Mouse (Mus musculus) v-Abl transformed pro-B cells (cell line): Measurements from ENCODE around the gene Susd3.

Source experiments
- in situ Hi-C, 2 experiments: fragments of 400-800 bp; cut with MboI; formaldehyde crosslinking; loops; one replicate each; pipeline ENCODE4 v1.15.1; 2025; ENCODE audit not compliant: unreplicated experiment in 2 of 2

Gene Susd3

DNA sequence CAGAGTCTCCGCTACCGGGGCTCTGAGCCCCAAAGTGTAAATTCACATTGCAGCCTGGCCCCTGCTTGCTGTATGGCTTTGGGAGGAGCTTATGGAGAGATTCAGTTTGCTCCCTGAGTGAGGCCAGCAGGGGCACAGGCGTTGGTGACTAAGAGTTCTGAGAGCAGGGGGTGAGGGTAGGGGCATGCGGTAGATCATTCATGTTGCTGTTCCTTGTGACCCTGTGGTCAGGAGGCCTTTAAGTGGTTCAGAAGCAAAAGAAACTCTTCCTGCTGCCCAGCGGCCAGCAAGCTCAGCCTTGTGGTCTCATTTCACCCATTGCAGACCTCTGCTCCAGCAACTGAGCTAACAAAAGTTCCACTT lies 56.9 kb downstream of the Susd3 start:
- in situ Hi-C loops, result loop anchor here in 1 of 2 experiments (25.0 kb wide), 1 partner anchor 329 kb away; the partner anchor contains the start of gene Phf2

GRCm38 (mm10) chr13:49190876-49191672 lies 57.4 kb downstream of the Susd3 start:
- in situ Hi-C loops, result loop anchor here in 1 of 2 experiments (25.0 kb wide), 1 partner anchor 329 kb away; the partner anchor contains the start of gene Phf2

- in situ Hi-C loops, result loop anchor here in 1 of 2 experiments (25.0 kb wide), 1 partner anchor 328 kb away; the partner anchor contains the start of gene Phf2
Measured at GRCm38 (mm10) chr13:49189970-49190870, 58.3 kb downstream of the Susd3 start.

DNA sequence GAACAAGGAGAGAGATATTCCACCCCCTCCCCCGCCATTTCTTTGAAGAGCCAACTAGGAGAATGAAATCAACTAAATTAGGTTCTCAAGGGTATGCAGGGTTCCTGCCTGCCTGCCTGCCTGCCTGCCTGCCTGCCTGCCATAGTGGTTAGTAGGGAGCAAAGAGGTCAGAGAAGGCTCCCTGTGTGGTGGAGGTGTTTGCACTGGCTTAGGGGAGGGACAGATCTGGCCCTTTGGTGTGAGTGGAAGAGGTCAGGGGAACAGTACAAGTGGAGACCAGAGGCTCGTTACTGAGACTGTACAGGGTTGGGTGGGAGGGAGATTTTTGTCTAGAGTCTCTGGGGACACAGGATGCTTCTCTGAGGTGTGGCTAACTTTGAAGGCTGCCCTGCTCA lies 59.5 kb downstream of the Susd3 start:
- in situ Hi-C loops, result loop anchor here in 1 of 2 experiments (25.0 kb wide), 1 partner anchor 327 kb away; the partner anchor contains the start of gene Phf2

- in situ Hi-C loops, result loop anchor here in 1 of 2 experiments (25.0 kb wide), 1 partner anchor 326 kb away; the partner anchor contains the start of gene Phf2
Measured at GRCm38 (mm10) chr13:49188219-49188965, 60.1 kb downstream of the Susd3 start.

DNA sequence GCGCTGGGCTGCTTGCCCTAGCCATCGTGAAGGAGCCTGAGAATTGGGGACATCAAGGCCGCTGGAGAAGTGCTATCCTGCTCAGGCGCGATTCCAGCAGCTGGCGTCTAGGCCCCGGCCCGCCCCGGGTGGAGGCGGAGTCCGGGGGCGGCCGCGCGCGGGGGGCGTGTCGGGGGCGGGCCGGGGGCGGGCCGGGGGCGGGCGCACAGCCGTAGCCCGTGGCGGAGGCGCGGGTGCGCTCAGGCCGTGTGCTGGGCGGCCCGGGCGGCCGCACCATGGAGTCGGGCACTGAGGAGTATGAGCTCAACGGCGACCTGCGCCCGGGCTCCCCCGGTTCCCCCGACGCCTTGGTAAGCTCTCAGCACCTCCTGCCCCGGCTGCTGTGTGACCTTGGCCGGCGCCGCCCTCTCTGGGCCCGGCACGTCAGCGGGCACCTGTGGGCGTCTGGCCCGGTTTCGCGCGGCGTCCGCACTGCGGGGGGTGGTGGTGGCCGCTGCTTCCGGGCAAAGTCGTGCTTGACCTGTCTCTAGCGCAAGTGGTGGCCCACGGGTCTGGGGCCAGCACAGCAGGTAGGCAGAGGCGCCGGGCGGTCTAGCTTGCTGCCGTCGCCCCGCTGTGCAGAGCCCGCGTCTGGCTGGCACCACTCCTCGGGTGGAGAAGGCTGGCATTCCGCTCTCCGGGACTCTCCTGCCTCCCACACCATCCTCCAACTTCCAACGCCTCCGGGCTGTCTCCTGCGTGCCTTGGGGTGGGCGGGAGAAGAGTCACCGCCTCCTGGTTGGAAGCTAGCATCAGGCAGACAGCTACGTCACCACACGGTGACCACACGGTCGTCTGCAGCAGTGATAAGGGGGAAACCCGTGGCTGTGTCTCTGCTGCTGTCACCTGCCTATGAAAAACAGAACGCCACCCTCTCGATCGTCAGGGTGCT lies 61.0 kb downstream of the Susd3 start, which contains the start of gene Ninj1:
Gene Ninj1 (plus strand): TSS at position 198 of the 931 bp plus-strand sequence.
- in situ Hi-C loops, result loop anchor here in 1 of 2 experiments (25.0 kb wide), 1 partner anchor 325 kb away; the partner anchor contains the start of gene Phf2

DNA sequence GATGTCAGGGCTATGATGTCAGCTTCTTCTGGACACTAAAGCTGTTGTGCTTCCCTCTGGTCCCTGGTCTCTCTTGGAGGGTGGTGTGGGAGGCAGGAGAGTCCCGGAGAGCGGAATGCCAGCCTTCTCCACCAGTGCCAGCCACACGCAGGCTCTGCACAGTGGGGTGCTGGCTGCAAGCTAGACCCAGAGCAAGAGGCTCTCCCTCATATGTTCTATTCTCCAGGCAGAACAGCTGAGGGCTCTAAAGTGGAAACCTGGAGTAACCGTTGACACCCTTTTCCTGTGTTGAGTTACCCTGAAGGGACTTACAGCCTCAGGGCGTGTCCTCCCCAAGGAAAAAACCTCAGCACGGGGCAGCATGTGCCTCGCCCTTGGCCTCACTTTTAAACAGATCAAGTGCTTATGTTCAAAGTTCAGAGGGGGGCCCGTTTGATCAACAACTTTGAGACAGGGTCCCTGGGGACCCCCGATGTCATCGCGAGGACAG lies 61.7 kb downstream of the Susd3 start:
- in situ Hi-C loops, result loop anchor here in 1 of 2 experiments (25.0 kb wide), 1 partner anchor 325 kb away; the partner anchor contains the start of gene Phf2

- in situ Hi-C loops, result loop anchor here in 1 of 2 experiments (25.0 kb wide), 1 partner anchor 321 kb away; the partner anchor contains the start of gene Phf2
Measured at GRCm38 (mm10) chr13:49183646-49184045, 64.9 kb downstream of the Susd3 start.

- in situ Hi-C loops, result loop anchor here in 1 of 2 experiments (25.0 kb wide), 1 partner anchor 321 kb away; the partner anchor contains the start of gene Phf2
Measured at GRCm38 (mm10) chr13:49183161-49183560, 65.3 kb downstream of the Susd3 start.

DNA sequence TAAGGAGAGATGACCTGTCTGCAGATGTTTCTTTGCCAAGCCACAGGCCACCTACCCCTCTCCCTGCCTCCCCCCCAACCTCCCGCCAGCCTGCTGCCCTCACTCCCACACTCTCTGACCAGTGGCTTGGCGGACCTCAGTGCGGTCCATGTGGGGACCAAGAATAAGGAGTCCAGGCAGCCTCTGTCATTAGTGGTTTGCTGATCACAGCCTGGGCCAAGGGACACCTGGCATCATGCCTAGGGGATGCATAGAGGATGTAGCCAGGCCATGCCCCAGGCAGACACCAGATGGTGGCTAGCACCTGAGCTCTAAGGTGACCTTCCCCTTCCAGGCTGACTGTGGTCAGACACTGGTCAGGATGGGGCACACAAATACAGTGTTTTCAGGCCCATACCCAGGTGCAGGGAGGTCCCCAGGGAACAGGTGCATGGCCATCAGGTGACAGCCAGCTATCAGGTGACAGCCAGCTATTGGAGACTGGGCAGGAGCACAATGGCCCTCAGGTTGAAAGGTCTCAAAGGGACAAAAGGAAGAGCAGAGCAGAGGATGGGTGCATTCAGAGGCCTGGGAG lies 67.0 kb downstream of the Susd3 start:
- in situ Hi-C loops, result loop anchor here in 1 of 2 experiments (25.0 kb wide), 1 partner anchor 319 kb away; the partner anchor contains the start of gene Phf2

DNA sequence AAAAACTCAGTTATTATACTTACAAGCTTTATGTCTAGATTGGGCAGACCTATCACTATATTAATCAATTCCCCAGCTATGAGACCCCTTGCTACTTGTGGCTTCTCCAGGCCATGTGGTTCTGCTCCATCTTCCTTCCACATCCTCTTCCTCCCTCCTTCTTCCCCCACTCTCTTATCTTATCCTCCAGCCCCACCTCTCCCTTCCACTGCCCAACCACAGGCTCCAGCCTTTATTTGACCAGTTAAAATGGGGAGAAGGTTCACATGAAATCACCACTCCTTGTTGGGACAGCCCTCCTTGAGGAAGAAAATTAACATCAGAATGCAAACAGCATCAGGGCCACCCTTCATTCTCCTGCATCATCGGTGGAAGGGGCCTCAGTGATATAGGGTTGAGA lies 67.8 kb downstream of the Susd3 start:
- in situ Hi-C loops, result loop anchor here in 1 of 2 experiments (25.0 kb wide), 1 partner anchor 318 kb away; the partner anchor contains the start of gene Phf2
